Mouse (Mus musculus) G1E (cell line): ENCODE measurements around the gene Parn. TPM values are rescaled to one million over a fixed set of nuclear protein-coding genes. Genes with fewer than 3 reads are reported as not detected.

Experiments
- ATAC-seq: 2 replicates; pipeline ENCODE4 v1.8.0; 2016; ENCODE audit warnings: mild to moderate bottlenecking; ENCODE audit not compliant: insufficient number of reproducible peaks, poor library complexity, low FRiP score, severe bottlenecking; ENCODE audit errors: extremely low read depth
- DNase-seq: peaks from one replicate; pipeline ENCODE4 v3.0.0; 2012; ENCODE audit warnings: low spot score
- H3K27me3 ChIP-seq: 2 replicates; pipeline ENCODE4 v1.6.1; 2012; ENCODE audit warnings: mild to moderate bottlenecking, low read length, inconsistent platforms; ENCODE audit not compliant: insufficient read depth
- H3K36me3 ChIP-seq: replicated peaks from 2 replicates; pipeline ENCODE3; 2012; ENCODE audit warnings: mild to moderate bottlenecking, inconsistent platforms
- H3K4me1 ChIP-seq: 2 replicates; pipeline ENCODE4 v1.6.1; 2012; ENCODE audit warnings: low read depth, low read length, inconsistent platforms, mixed read lengths; ENCODE audit not compliant: insufficient read depth
- H3K4me3 ChIP-seq: 2 replicates; pipeline ENCODE4 v1.5.1; 2012; ENCODE audit warnings: low read depth, mild to moderate bottlenecking, inconsistent platforms, low read length, moderate library complexity, mixed read lengths
- H3K9me3 ChIP-seq: replicated peaks from 2 replicates; pipeline ENCODE4 v1.6.1; 2012; ENCODE audit warnings: inconsistent platforms
- CTCF ChIP-seq: IDR thresholded peaks from 2 replicates; pipeline ENCODE4 v1.5.1; 2012; ENCODE audit warnings: low read depth, low read length, inconsistent platforms, mixed read lengths
- GATA1 ChIP-seq: IDR thresholded peaks from 2 replicates; pipeline ENCODE4 v1.6.1; 2012; ENCODE audit warnings: borderline replicate concordance, low read length, inconsistent platforms, mixed read lengths
- GATA2 ChIP-seq: IDR thresholded peaks from 2 replicates; pipeline ENCODE4 v1.6.1; 2012; ENCODE audit warnings: low read depth, low read length, inconsistent platforms, borderline replicate concordance
- POLR2AphosphoS5 ChIP-seq: IDR thresholded peaks from 2 replicates; pipeline ENCODE4 v1.6.1; 2012; ENCODE audit warnings: low read depth, low read length, inconsistent platforms; ENCODE audit not compliant: insufficient replicate concordance
- TAL1 ChIP-seq: conservative IDR thresholded peaks from 2 replicates; pipeline ENCODE4 v1.6.1; 2012; ENCODE audit warnings: low read depth, low read length, inconsistent platforms, mixed read lengths
- polyA plus RNA-seq: library from polyadenylated mRNA; stranded (reverse); fragments of >175 nt; gene quantifications from 2 replicates; pipeline ENCODE4 v1.2.3, GENCODE M21; 2012
- total RNA-seq, 2 experiments: library from RNA; stranded (forward) in 1 of 2; stranded (reverse) in 1 of 2; fragments of 200-1000 nt in 1 of 2; fragments of >200 nt in 1 of 2; fragmentation: Nextera tagmentation in 1 of 2; gene quantifications; 2 replicates each; pipeline ENCODE4 v1.2.3; 2014 to 2017

The Parn gene
- total and polyA plus RNA-seq, 3 experiments: 40.1 to 93.8 (median 54.7) TPM

- DNase-seq: no peak
- Histone ChIP-seq H3K4me3 (no peak overlapping the region), H3K4me1 (no peaks in the 10 kb centered on the region), H3K27me3 (peaks cover 19% of the 10 kb centered on the region), H3K9me3 (no peaks in the 10 kb centered on the region), H3K36me3 (no peaks in the 10 kb centered on the region)
- no peak for ATAC-seq
- TF ChIP-seq GATA1: no peak
- no peak for TF ChIP-seq TAL1
- no peak for TF ChIP-seq POLR2AphosphoS5
- no peak for TF ChIP-seq GATA2
- TF ChIP-seq CTCF: no peak
Measured at GRCm38 (mm10) chr16:13516214-13516613, 151.8 kb downstream of the Parn start.

DNA sequence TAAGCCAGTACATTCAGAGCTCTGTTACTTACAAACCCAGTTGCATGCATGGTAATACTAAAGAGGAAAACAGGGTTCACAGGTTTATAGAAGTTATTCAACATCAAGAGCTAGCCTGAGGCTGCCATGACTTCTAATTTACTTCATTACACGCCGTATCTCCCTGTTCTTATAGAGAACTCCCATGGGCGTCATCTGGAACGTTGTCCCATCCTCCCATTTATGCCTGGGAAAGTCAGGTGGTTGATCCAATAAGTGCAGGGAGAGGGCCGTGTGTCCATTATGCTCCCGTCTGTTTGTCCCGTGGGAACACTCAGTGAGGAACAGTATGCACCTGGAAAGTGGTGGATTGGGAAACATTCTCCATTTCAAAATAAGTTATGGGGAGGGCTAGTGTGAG is 152.4 kb downstream of the Parn start:
- TF ChIP-seq POLR2AphosphoS5 (no peak), CTCF (no peak), TAL1 (no peak), GATA2 (no peak), GATA1 (no peak)
- H3K36me3 ChIP-seq: no peaks in the 10 kb centered on the region
- no peak for ATAC-seq
- no peaks in the 10 kb centered on the region for H3K9me3 ChIP-seq
- H3K4me1 ChIP-seq: no peaks in the 10 kb centered on the region
- H3K27me3 ChIP-seq: peaks cover 22% of the 10 kb centered on the region
- DNase-seq: no peak
- no peak overlapping the region for H3K4me3 ChIP-seq

- TF ChIP-seq GATA2 (no peak), CTCF (no peak), GATA1 (no peak), TAL1 (no peak), POLR2AphosphoS5 (no peak)
- Histone ChIP-seq H3K9me3 (no peaks in the 10 kb centered on the region), H3K36me3 (no peaks in the 10 kb centered on the region), H3K27me3 (no peaks in the 10 kb centered on the region; the same call in 1 of the 2 replicates), H3K4me3 (no peak overlapping the region), H3K4me1 (no peaks in the 10 kb centered on the region)
- ATAC-seq (no peak), DNase-seq (no peak)
Measured at GRCm38 (mm10) chr16:13505055-13505454, 162.9 kb downstream of the Parn start.

- no peaks in the 10 kb centered on the region for H3K4me1 ChIP-seq
- no peak for TF ChIP-seq TAL1
- TF ChIP-seq GATA1: no peak
- no peak for TF ChIP-seq GATA2
- TF ChIP-seq POLR2AphosphoS5: no peak
- no peak for TF ChIP-seq CTCF
- no peaks in the 10 kb centered on the region for H3K9me3 ChIP-seq
- H3K36me3 ChIP-seq: no peaks in the 10 kb centered on the region
- no peak overlapping the region for H3K4me3 ChIP-seq
- DNase-seq (no peak), ATAC-seq (no peak)
- no peaks in the 10 kb centered on the region; the same call in none of the 2 replicates for H3K27me3 ChIP-seq
Measured at GRCm38 (mm10) chr16:13504476-13504875, 163.5 kb downstream of the Parn start.

- ATAC-seq (no peak), DNase-seq (no peak)
- no peaks in the 10 kb centered on the region for H3K9me3 ChIP-seq
Measured at GRCm38 (mm10) chr16:13498923-13499322, 169.0 kb downstream of the Parn start.

GRCm38 (mm10) chr16:13493981-13494380 is 174.0 kb downstream of the Parn start:
- TF ChIP-seq TAL1 (no peak), GATA2 (no peak), GATA1 (no peak), POLR2AphosphoS5 (no peak), CTCF (no peak)
- ATAC-seq: no peak
- DNase-seq: no peak
- Histone ChIP-seq H3K27me3 (peaks cover 10% of the 10 kb centered on the region), H3K4me3 (no peak overlapping the region), H3K9me3 (no peaks in the 10 kb centered on the region), H3K36me3 (no peaks in the 10 kb centered on the region), H3K4me1 (no peaks in the 10 kb centered on the region)

More at GRCm38 (mm10) chr16:13498923-13499322, 169.0 kb downstream of the Parn start:
- no peak for TF ChIP-seq CTCF
- Histone ChIP-seq H3K36me3 (no peaks in the 10 kb centered on the region), H3K27me3 (peaks cover 4% of the 10 kb centered on the region), H3K4me3 (no peak overlapping the region), H3K4me1 (no peaks in the 10 kb centered on the region)

DNA sequence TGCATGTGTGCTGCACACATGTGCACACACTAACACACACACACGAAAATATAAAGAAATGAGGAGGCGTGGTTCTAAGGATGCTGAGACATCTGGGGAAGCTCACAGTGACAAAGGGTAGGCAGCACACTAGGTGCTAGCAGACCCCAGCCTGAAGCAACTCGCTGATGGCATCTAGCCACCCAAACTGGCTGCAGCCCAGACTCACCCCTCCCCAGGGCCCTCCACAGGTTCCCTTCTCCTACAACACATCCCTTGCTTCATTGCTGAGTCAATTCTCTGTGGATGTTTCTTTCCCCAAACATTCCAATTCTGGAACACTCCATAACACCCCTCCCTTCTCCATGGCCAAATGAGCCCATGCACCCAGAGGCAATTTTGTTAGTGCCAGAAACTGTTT is 175.0 kb downstream of the Parn start:
- ATAC-seq: no peak
- Histone ChIP-seq H3K27me3 (peaks cover 13% of the 10 kb centered on the region), H3K9me3 (no peaks in the 10 kb centered on the region), H3K4me1 (no peaks in the 10 kb centered on the region), H3K4me3 (no peak overlapping the region), H3K36me3 (no peaks in the 10 kb centered on the region)
- TF ChIP-seq TAL1: no peak
- no peak for TF ChIP-seq CTCF
- TF ChIP-seq POLR2AphosphoS5: no peak
- TF ChIP-seq GATA2: no peak
- no peak for TF ChIP-seq GATA1
- DNase-seq: no peak
